Comparison of ENCODE assay signal across 19 mouse cellular contexts in the genomic region with DNA sequence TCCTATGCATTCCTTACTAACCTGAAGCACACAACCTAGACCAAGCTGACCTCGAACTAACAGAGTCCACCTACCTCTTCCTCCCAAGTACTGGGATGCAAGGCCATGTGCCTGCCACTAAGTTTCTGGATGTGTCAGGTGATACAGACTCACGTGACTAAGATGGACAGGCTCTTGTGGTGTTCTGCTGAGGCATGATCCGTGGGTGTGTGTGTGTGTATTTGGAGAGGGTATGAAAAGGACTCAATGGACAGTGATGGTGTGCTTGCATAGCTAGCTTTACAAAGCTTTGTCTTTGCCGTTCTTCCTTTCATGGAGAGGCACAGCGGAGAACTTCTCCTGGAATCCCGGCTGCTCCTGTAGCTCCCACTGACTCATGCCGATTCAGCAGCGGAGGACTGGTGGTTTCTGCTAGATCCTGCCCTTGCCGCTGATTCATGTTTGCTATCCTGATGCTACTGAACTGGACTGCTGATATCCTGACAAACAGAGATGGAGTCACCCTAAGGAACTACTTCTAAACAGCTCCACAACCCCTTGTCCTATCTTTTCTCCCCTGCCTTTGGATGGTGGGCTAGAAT. TPM values are rescaled to one million over a fixed set of nuclear protein-coding genes. Genes with fewer than 3 reads are reported as not detected.
A peak's percentile ranks its signal among the peaks of the same experiment; 100 is the strongest.
DNase-seq lines count a peak whose midpoint lies in the region; ATAC-seq and TF ChIP-seq lines count a peak whose summit lies in the region.
"Had no signal": no experiment of that assay in that cellular context is flagged by ENCODE, and none has a peak within 500 bp of the region (broad histone marks: within the 10 kb centered on the region; RNA-seq: fewer than 3 reads in every experiment).

No protein-coding gene starts in this region.

- peak overlapping the region; percentile 85 for H3K27ac ChIP-seq in lung, embryonic 15.5 days
- no peak overlapping the region for H3K27ac ChIP-seq in ES-E14 (ENCODE audit: insufficient read depth, low read depth, low read length, poor library complexity, severe bottlenecking)
- 0 out of 2 replicates have a peak overlapping the region, but pooled peaks have one; percentile 36 for H3K27ac ChIP-seq in intestine, embryonic 15.5 days
- peak overlapping the region; percentile 90 for H3K27ac ChIP-seq in stomach, postnatal 0 days (replicated peaks)
- H3K27ac ChIP-seq: forebrain, embryonic 13.5 days; hindbrain, embryonic 15.5 days had no signal

- peaks cover 8% of the 10 kb centered on the region for H3K4me1 ChIP-seq in lung, embryonic 15.5 days
- H3K4me1 ChIP-seq in ES-E14 (ENCODE audit: control insufficient read depth in 2 of 2, insufficient read depth in 2 of 2, low read length in 2 of 2, poor library complexity in 1 of 2): peaks cover 0 to 2% of the 10 kb centered on the region in 2 experiments; a peak in 1 of 4 replicates
- peaks cover 18% of the 10 kb centered on the region for H3K4me1 ChIP-seq in intestine, embryonic 15.5 days (replicated peaks)
- H3K4me1 ChIP-seq in stomach, postnatal 0 days (replicated peaks; ENCODE audit: control insufficient read depth, insufficient read depth): 0 out of 2 replicates have a peak, but pooled peaks cover 5% of the 10 kb centered on the region
- H3K4me1 ChIP-seq: hindbrain, embryonic 15.5 days had no signal

- in situ Hi-C loops in ES-E14 (cut with MboI; ENCODE audit: low sequenced_read_pairs in 2 of 2, unreplicated experiment in 2 of 2): no loop called here

- no peaks in the 10 kb centered on the region for H3K27me3 ChIP-seq in lung, embryonic 15.5 days
- no peaks in the 10 kb centered on the region for H3K27me3 ChIP-seq in intestine, embryonic 15.5 days (replicated peaks)
- no peaks in the 10 kb centered on the region for H3K27me3 ChIP-seq in stomach, postnatal 0 days (ENCODE audit: control insufficient read depth, insufficient read depth, low read length)
- H3K27me3 ChIP-seq: forebrain, embryonic 13.5 days; hindbrain, embryonic 15.5 days had no signal

- no peak for TF ChIP-seq CTCF in stomach, postnatal 0 days (IDR thresholded peaks at IDR 0.05; ENCODE audit: low read depth)

- H3K36me3 ChIP-seq in lung, embryonic 15.5 days: no peaks in the 10 kb centered on the region
- no peaks in the 10 kb centered on the region for H3K36me3 ChIP-seq in ES-E14 (ENCODE audit: control insufficient read depth, insufficient read depth, low read length, poor library complexity, severe bottlenecking)
- no peaks in the 10 kb centered on the region for H3K36me3 ChIP-seq in intestine, embryonic 15.5 days
- H3K36me3 ChIP-seq in stomach, postnatal 0 days (ENCODE audit: control insufficient read depth, insufficient read depth, low read length): no peaks in the 10 kb centered on the region
- H3K36me3 ChIP-seq: hindbrain, embryonic 15.5 days had no signal

- H3K9me3 ChIP-seq in lung, embryonic 15.5 days: no peaks in the 10 kb centered on the region
- no peaks in the 10 kb centered on the region for H3K9me3 ChIP-seq in ES-E14 (ENCODE audit: control insufficient read depth, insufficient read depth, low read depth, low read length)
- no peaks in the 10 kb centered on the region for H3K9me3 ChIP-seq in intestine, embryonic 15.5 days
- H3K9me3 ChIP-seq in stomach, postnatal 0 days (ENCODE audit: control insufficient read depth, low read length): no peaks in the 10 kb centered on the region
- H3K9me3 ChIP-seq: forebrain, embryonic 13.5 days; hindbrain, embryonic 15.5 days had no signal

- no peak overlapping the region for H3K4me3 ChIP-seq in lung, embryonic 15.5 days
- no peak overlapping the region for H3K4me3 ChIP-seq in ES-E14 (ENCODE audit: insufficient read depth in 1 of 2, low read depth in 1 of 2, low read length in 2 of 2, poor library complexity in 1 of 2, severe bottlenecking in 1 of 2)
- H3K4me3 ChIP-seq in intestine, embryonic 15.5 days (replicated peaks): no peak overlapping the region
- H3K4me3 ChIP-seq in stomach, postnatal 0 days (ENCODE audit: low read depth, low read length): no peak overlapping the region
- H3K4me3 ChIP-seq: forebrain, embryonic 13.5 days; hindbrain, embryonic 15.5 days had no signal

- no peak for TF ChIP-seq EP300 in stomach, postnatal 0 days (optimal IDR thresholded peaks at IDR 0.05)

- H3K4me2 ChIP-seq in lung, embryonic 15.5 days: no peak overlapping the region
- H3K4me2 ChIP-seq in intestine, embryonic 15.5 days (replicated peaks): no peak overlapping the region
- no peak overlapping the region for H3K4me2 ChIP-seq in stomach, postnatal 0 days (replicated peaks; ENCODE audit: low read depth)
- H3K4me2 ChIP-seq: forebrain, embryonic 13.5 days; hindbrain, embryonic 15.5 days had no signal

- no peak overlapping the region for H3K9ac ChIP-seq in lung, embryonic 15.5 days
- no peak overlapping the region for H3K9ac ChIP-seq in ES-E14 (ENCODE audit: insufficient read depth, low read depth, low read length, poor library complexity, severe bottlenecking)
- H3K9ac ChIP-seq in intestine, embryonic 15.5 days: no peak overlapping the region
- no peak overlapping the region for H3K9ac ChIP-seq in stomach, postnatal 0 days (ENCODE audit: low read length)
- H3K9ac ChIP-seq: forebrain, embryonic 13.5 days; hindbrain, embryonic 15.5 days had no signal

- WGBS in lung, embryonic 15.5 days: 70% methylated on average over 9 of the region's 9 CpGs
- WGBS in intestine, embryonic 15.5 days: 76% methylated on average over 9 of the region's 9 CpGs
- 54% methylated on average over 9 of the region's 9 CpGs for WGBS in stomach, postnatal 0 days

- no peak for DNase-seq in lung, postnatal 36 days
- DNase-seq in ES-E14 (ENCODE audit: low read depth, low spot score): no peak
- peak; percentile 57 for DNase-seq in stomach, postnatal 0 days (ENCODE audit: low spot score)
- DNase-seq in liver: no peak
- DNase-seq in kidney, adult 9 months: no peak
- DNase-seq: cerebellum, adult 11 months; cerebellum, postnatal 14 days; gastrocnemius, postnatal 25 days; heart, postnatal 14 days; kidney, adult 2 months; kidney, postnatal 4 days; right cerebral cortex, adult 18-20 months; thymus, postnatal 4 days had no signal

- ATAC-seq in lung, embryonic 15.5 days (ENCODE audit: borderline replicate concordance, extremely low read depth, low FRiP score, low TSS enrichment): no peak
- ATAC-seq in intestine, embryonic 15.5 days: peak; percentile 35
- ATAC-seq in stomach, postnatal 0 days (ENCODE audit: low FRiP score, low TSS enrichment): peak; percentile 39
- ATAC-seq: forebrain, embryonic 13.5 days; midbrain, embryonic 16.5 days had no signal

TF ChIP-seq in ES-E14, 5 proteins besides CTCF, POLR2A, EP300 and RAD21:
- TF ChIP-seq ZNF384 (IDR thresholded peaks at IDR 0.05; ENCODE audit: low read depth, low read length): no peak
- 0 out of 2 replicates have a peak, but pooled peaks have one; percentile 4 for TF ChIP-seq MAFK (IDR thresholded peaks at IDR 0.05; ENCODE audit: insufficient read depth, low read depth, low read length)

RNA-seq across cellular contexts. Expression of gene Slc25a10, which starts 16.7 kb away (rescaled TPM):
- 67.5 and 70.9 TPM in 2 replicates for polyA plus RNA-seq in lung, embryonic 15.5 days (2015; fragmentation: Nextera tagmentation; extraction: Ambion mirVana)
- total RNA-seq in ES-E14 (2012; rRNA removed): 30.2 and 35.0 TPM in 2 replicates
- polyA plus RNA-seq in intestine, embryonic 15.5 days (2015; fragmentation: Nextera tagmentation; extraction: Ambion mirVana): 79.1 and 90.1 TPM in 2 replicates
- 86.1 and 94.0 TPM in 2 replicates for polyA plus RNA-seq in stomach, postnatal 0 days (2015; fragmentation: Nextera tagmentation; extraction: Ambion mirVana)

RNA-seq across cellular contexts. Expression of gene Gcgr, which starts 22.1 kb away (rescaled TPM):
- 0.91 and 1.1 TPM in 2 replicates for polyA plus RNA-seq in lung, embryonic 15.5 days (2015; fragmentation: Nextera tagmentation; extraction: Ambion mirVana)
- total RNA-seq in ES-E14 (2012; rRNA removed): 0.40 and 0.53 TPM in 2 replicates
- 0.58 and 0.67 TPM in 2 replicates for polyA plus RNA-seq in intestine, embryonic 15.5 days (2015; fragmentation: Nextera tagmentation; extraction: Ambion mirVana)
- 3.5 and 5.8 TPM in 2 replicates for polyA plus RNA-seq in stomach, postnatal 0 days (2015; fragmentation: Nextera tagmentation; extraction: Ambion mirVana)
- total RNA-seq: megakaryocyte-erythroid progenitor cell, adult 5-6 weeks had no signal

RNA-seq across cellular contexts. Expression of gene Mrpl12, which starts 24.0 kb away (rescaled TPM):
- polyA plus RNA-seq in lung, embryonic 15.5 days (2015; fragmentation: Nextera tagmentation; extraction: Ambion mirVana): 125 and 133 TPM in 2 replicates
- total RNA-seq in ES-E14 (2012; rRNA removed): 100 and 136 TPM in 2 replicates
- polyA plus RNA-seq in intestine, embryonic 15.5 days (2015; fragmentation: Nextera tagmentation; extraction: Ambion mirVana): 222 and 231 TPM in 2 replicates
- polyA plus RNA-seq in stomach, postnatal 0 days (2015; fragmentation: Nextera tagmentation; extraction: Ambion mirVana): 133 and 134 TPM in 2 replicates

RNA-seq across cellular contexts. Expression of gene Arl16, which starts 41.0 kb away (rescaled TPM):
- polyA plus RNA-seq in lung, embryonic 15.5 days (2015; fragmentation: Nextera tagmentation; extraction: Ambion mirVana): 43.8 and 44.6 TPM in 2 replicates
- total RNA-seq in ES-E14 (2012; rRNA removed): 15.3 and 21.2 TPM in 2 replicates
- polyA plus RNA-seq in intestine, embryonic 15.5 days (2015; fragmentation: Nextera tagmentation; extraction: Ambion mirVana): 34.7 and 36.5 TPM in 2 replicates
- 24.4 and 30.6 TPM in 2 replicates for polyA plus RNA-seq in stomach, postnatal 0 days (2015; fragmentation: Nextera tagmentation; extraction: Ambion mirVana)

RNA-seq across cellular contexts. Expression of gene Mcrip1, which starts 41.1 kb away (rescaled TPM):
- polyA plus RNA-seq in lung, embryonic 15.5 days (2015; fragmentation: Nextera tagmentation; extraction: Ambion mirVana): 205 and 209 TPM in 2 replicates
- total RNA-seq in ES-E14 (2012; rRNA removed): 18.9 and 20.2 TPM in 2 replicates
- 135 and 142 TPM in 2 replicates for polyA plus RNA-seq in intestine, embryonic 15.5 days (2015; fragmentation: Nextera tagmentation; extraction: Ambion mirVana)
- polyA plus RNA-seq in stomach, postnatal 0 days (2015; fragmentation: Nextera tagmentation; extraction: Ambion mirVana): 113 and 115 TPM in 2 replicates
